Mouse (Mus musculus): ENCODE data around the gene Wbp2nl.

Wbp2nl gene

GRCm38 (mm10) chr15:82346580-82347302 is 48.0 kb downstream of the Wbp2nl start:
- in situ Hi-C loops (cut with MboI, MseI): loop anchor here (10.0 to 25.0 kb wide), 4 partner anchors 202 to 1248 kb away; partner anchors contain the start of genes Srebf2 (in 1 of the 2) and Ttll12 (in 1 of the 2)

GRCm38 (mm10) chr15:82347303-82347676 is 48.5 kb downstream of the Wbp2nl start:
- in situ Hi-C loops (cut with MboI, MseI): loop anchor here (10.0 to 25.0 kb wide), 4 partner anchors 202 to 1248 kb away; partner anchors contain the start of genes Srebf2 (in 1 of the 2) and Ttll12 (in 1 of the 2)

GRCm38 (mm10) chr15:82347852-82348251 is 49.1 kb downstream of the Wbp2nl start:
- in situ Hi-C loops (cut with MboI, MseI): loop anchor here (10.0 to 25.0 kb wide), 4 partner anchors 203 to 1247 kb away; partner anchors contain the start of genes Srebf2 (in 1 of the 2) and Ttll12 (in 1 of the 2)

GRCm38 (mm10) chr15:82348258-82348998 is 49.7 kb downstream of the Wbp2nl start:
- in situ Hi-C loops (cut with MboI, MseI): loop anchor here (10.0 to 25.0 kb wide), 4 partner anchors 204 to 1246 kb away; partner anchors contain the start of genes Srebf2 (in 1 of the 2) and Ttll12 (in 1 of the 2)

- in situ Hi-C loops (cut with MboI, MseI): loop anchor here (10.0 to 25.0 kb wide), 4 partner anchors 204 to 1246 kb away; partner anchors contain the start of genes Srebf2 (in 1 of the 2) and Ttll12 (in 1 of the 2)
Measured at GRCm38 (mm10) chr15:82348999-82349341, 50.2 kb downstream of the Wbp2nl start.

GRCm38 (mm10) chr15:82350349-82350748 is 51.6 kb downstream of the Wbp2nl start:
- in situ Hi-C loops (cut with MboI, MseI): no loop called here

- in situ Hi-C loops (cut with MboI, MseI): no loop called here
Measured at GRCm38 (mm10) chr15:82351480-82351879, 52.7 kb downstream of the Wbp2nl start.

GRCm38 (mm10) chr15:82353078-82353744 is 54.5 kb downstream of the Wbp2nl start:
- in situ Hi-C loops (cut with MboI, MseI): no loop called here

- in situ Hi-C loops (cut with MboI, MseI): no loop called here
Measured at GRCm38 (mm10) chr15:82353745-82354113, 55.0 kb downstream of the Wbp2nl start.

- in situ Hi-C loops (cut with MboI, MseI): no loop called here
Measured at GRCm38 (mm10) chr15:82354126-82354945, 55.6 kb downstream of the Wbp2nl start, which contains the start of gene Ndufa6. Gene Ndufa6, minus strand, starts transcription at chr15:82354322.

- in situ Hi-C loops (cut with MboI, MseI): no loop called here
Measured at GRCm38 (mm10) chr15:82358431-82359260, 59.9 kb downstream of the Wbp2nl start.

- in situ Hi-C loops (cut with MboI, MseI): loop anchor here in 1 of 2 experiments (10.0 kb wide), 1 partner anchor 783 kb away; the partner anchor contains the start of gene Poldip3
Measured at GRCm38 (mm10) chr15:82361459-82362018, 62.8 kb downstream of the Wbp2nl start.

GRCm38 (mm10) chr15:82362234-82362633 is 63.5 kb downstream of the Wbp2nl start:
- in situ Hi-C loops (cut with MboI, MseI): loop anchor here in 1 of 2 experiments (10.0 kb wide), 1 partner anchor 783 kb away; the partner anchor contains the start of gene Poldip3

- in situ Hi-C loops (cut with MboI, MseI): loop anchor here in 1 of 2 experiments (10.0 kb wide), 1 partner anchor 781 kb away; the partner anchor contains the start of gene Poldip3
Measured at GRCm38 (mm10) chr15:82363801-82364200, 65.0 kb downstream of the Wbp2nl start.

Measured in T-helper 17 cell (primary cell).